Mouse (Mus musculus) heart, adult 2 months (tissue): ENCODE data around the gene Rnf185. TPM values are rescaled to one million over a fixed set of nuclear protein-coding genes. Genes with fewer than 3 reads are reported as not detected.

Source experiments
- DNase-seq, 2 experiments: peaks; one replicate each; pipeline ENCODE4 v3.0.0; 2021
- H3K27ac ChIP-seq: fragments of 200-600 bp; 2 replicates; pipeline ENCODE4 v1.8.1; 2022
- H3K27me3 ChIP-seq: fragments of 200-500 bp; 2 replicates; pipeline ENCODE4 v1.6.1; 2012; ENCODE audit warnings: mild to moderate bottlenecking, low read length, inconsistent platforms, mixed read lengths; ENCODE audit not compliant: control insufficient read depth, insufficient read depth
- H3K36me3 ChIP-seq: fragments of 200-500 bp; 2 replicates; pipeline ENCODE4 v1.6.1; 2012; ENCODE audit warnings: low read length, inconsistent platforms; ENCODE audit not compliant: control insufficient read depth, insufficient read depth
- H3K4me1 ChIP-seq: fragments of 200-500 bp; 2 replicates; pipeline ENCODE4 v1.6.1; 2011; ENCODE audit warnings: low read length; ENCODE audit not compliant: control insufficient read depth, insufficient read depth
- H3K4me3 ChIP-seq: fragments of 200-600 bp; 2 replicates; pipeline ENCODE4 v1.8.1; 2022
- H3K79me2 ChIP-seq: fragments of 200-500 bp; replicated peaks from 2 replicates; pipeline ENCODE4 v1.6.1; 2012; ENCODE audit warnings: mild to moderate bottlenecking, inconsistent platforms, low read length, moderate library complexity, mixed read lengths; ENCODE audit not compliant: control insufficient read depth, insufficient read depth
- H3K9ac ChIP-seq: fragments of 200-500 bp; 2 replicates; pipeline ENCODE4 v1.6.1; 2012; ENCODE audit warnings: low read depth, mild to moderate bottlenecking, control low read depth, inconsistent platforms, low read length, mixed read lengths
- CTCF ChIP-seq: fragments of 200-600 bp; IDR thresholded peaks from 2 replicates; pipeline ENCODE4 v1.8.1; 2022; ENCODE audit warnings: antibody characterized with exemption, mild to moderate bottlenecking, moderate library complexity
- EP300 ChIP-seq: fragments of 200-500 bp; IDR thresholded peaks from 2 replicates; pipeline ENCODE4 v1.6.1; 2011; ENCODE audit warnings: low read depth, low read length, control low read depth; ENCODE audit not compliant: insufficient read depth
- POLR2A ChIP-seq: fragments of 200-500 bp; IDR thresholded peaks from 2 replicates; pipeline ENCODE4 v1.6.1; 2011; ENCODE audit warnings: mild to moderate bottlenecking, low read depth, low read length, control low read depth; ENCODE audit not compliant: insufficient read depth
- WGBS: fragments of 180-500 bp; shearing (Covaris S2); methylation state at CpG from one replicate; pipeline ENCODE4 v1.1.7; 2018; 5-methylcytosine and 5-hydroxymethylcytosine counted together
- intact Hi-C: fragments of 180-260 bp; cut with DNase I; formaldehyde crosslinking; loops from one replicate; pipeline ENCODE4 v1.15.1; 2025
- polyA plus RNA-seq: library from polyadenylated mRNA; depleted of rRNA; stranded (reverse); fragments of >200 nt; gene quantifications from 2 replicates; pipeline ENCODE4 v1.2.3, GENCODE M21; 2012
- total RNA-seq, 2 experiments: library from RNA; stranded (reverse); gene quantifications; 2 replicates each; pipeline ENCODE4 v1.2.3; 2021

Gene Rnf185
- total and polyA plus RNA-seq, 3 experiments = 19.9 to 23.0 (median 21.6) TPM

- TF ChIP-seq EP300 (no peak), POLR2A (no peak), CTCF (no peak)
- H3K4me3 ChIP-seq = no peak overlapping the region
- no peaks in the 10 kb centered on the region for H3K36me3 ChIP-seq
- no peak for DNase-seq
- peaks cover 4% of the 10 kb centered on the region for H3K79me2 ChIP-seq
- intact Hi-C loops = no loop called here
- 91% methylated on average over 3 of the region's 3 CpGs for WGBS
- no peaks in the 10 kb centered on the region for H3K27me3 ChIP-seq
- H3K27ac ChIP-seq = no peak overlapping the region
- H3K4me1 ChIP-seq = no peaks in the 10 kb centered on the region
- no peak overlapping the region for H3K9ac ChIP-seq
Measured at GRCm38 (mm10) chr11:3431515-3431914, 20.6 kb downstream of the Rnf185 start.

GRCm38 (mm10) chr11:3428632-3429031 is 23.5 kb downstream of the Rnf185 start:
- no peak overlapping the region for H3K27ac ChIP-seq
- no peak for DNase-seq
- H3K36me3 ChIP-seq = no peaks in the 10 kb centered on the region
- WGBS = 82% methylated on average over 7 of the region's 7 CpGs
- H3K9ac ChIP-seq = no peak overlapping the region
- H3K79me2 ChIP-seq = 0 out of 2 replicates have a peak, but pooled peaks cover 1% of the 10 kb centered on the region
- no peaks in the 10 kb centered on the region for H3K27me3 ChIP-seq
- H3K4me3 ChIP-seq = no peak overlapping the region
- TF ChIP-seq POLR2A = no peak
- TF ChIP-seq EP300 = no peak
- TF ChIP-seq CTCF = no peak
- no peaks in the 10 kb centered on the region for H3K4me1 ChIP-seq
- intact Hi-C loops = no loop called here

- H3K4me3 ChIP-seq = no peak overlapping the region
- DNase-seq = no peak
- H3K27me3 ChIP-seq = no peaks in the 10 kb centered on the region
- TF ChIP-seq CTCF (no peak), POLR2A (no peak)
- no peak overlapping the region for H3K27ac ChIP-seq
- WGBS = 67% methylated on average over 3 of the region's 3 CpGs
- intact Hi-C loops = no loop called here
- no peaks in the 10 kb centered on the region for H3K36me3 ChIP-seq
- H3K9ac ChIP-seq = no peak overlapping the region
- no peaks in the 10 kb centered on the region for H3K4me1 ChIP-seq
- H3K79me2 ChIP-seq = no peaks in the 10 kb centered on the region
Measured at GRCm38 (mm10) chr11:3427697-3428230, 24.4 kb downstream of the Rnf185 start.

DNA sequence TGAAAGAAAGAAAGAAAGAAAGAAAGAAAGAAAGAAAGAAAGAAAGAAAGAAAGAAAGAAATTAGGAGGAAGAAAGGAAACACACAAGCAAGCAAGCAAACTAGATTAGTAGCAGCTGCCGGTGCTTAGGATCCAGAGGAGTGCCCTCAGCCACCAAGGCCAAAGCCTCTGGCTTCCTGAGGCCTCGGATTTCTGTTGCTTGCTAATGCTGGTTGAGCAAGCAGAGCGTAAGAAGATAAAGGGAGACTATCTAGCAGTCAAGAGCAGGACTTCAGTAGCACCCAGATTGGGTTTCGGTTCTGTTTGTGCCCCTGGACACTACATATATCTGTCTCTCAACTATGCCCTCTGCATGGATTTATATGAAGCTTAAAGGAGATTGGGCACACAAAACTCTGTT is 29.9 kb downstream of the Rnf185 start:
- Histone ChIP-seq H3K4me3 (no peak overlapping the region), H3K27me3 (no peaks in the 10 kb centered on the region), H3K9ac (no peak overlapping the region), H3K79me2 (peaks cover 1% of the 10 kb centered on the region; the same call in 1 of the 2 replicates), H3K36me3 (peaks cover 9% of the 10 kb centered on the region), H3K27ac (no peak overlapping the region), H3K4me1 (peaks cover 7% of the 10 kb centered on the region)
- TF ChIP-seq POLR2A (no peak), CTCF (no peak), EP300 (no peak)
- DNase-seq = no peak
- 77% methylated on average over 4 of the region's 4 CpGs for WGBS
- intact Hi-C loops = no loop called here

DNA sequence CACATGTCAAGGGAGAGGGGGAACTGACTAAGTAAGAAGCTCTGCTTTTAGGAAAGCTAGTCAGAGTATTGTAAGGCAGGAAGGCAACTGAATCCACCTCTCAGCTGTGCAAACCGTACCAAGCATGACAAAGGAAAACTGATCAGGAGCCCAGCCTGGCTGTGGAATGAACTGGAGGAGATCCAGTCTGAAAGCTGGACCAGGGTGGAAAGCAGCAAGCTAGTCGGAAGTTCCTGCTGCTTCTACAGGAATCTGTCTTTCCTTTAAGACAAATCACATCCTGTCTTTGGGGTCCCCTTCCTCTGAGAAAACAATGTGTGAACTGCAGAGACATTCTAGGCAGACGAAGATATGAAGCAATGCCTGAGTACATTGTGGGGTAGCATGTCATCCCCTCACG is 33.4 kb downstream of the Rnf185 start:
- peaks cover 1% of the 10 kb centered on the region; the same call in 1 of the 2 replicates for H3K79me2 ChIP-seq
- peak in 1 of 2 experiments; percentile 28 for DNase-seq
- no peaks in the 10 kb centered on the region for H3K27me3 ChIP-seq
- TF ChIP-seq CTCF = no peak
- WGBS = 33% methylated on average over 4 of the region's 4 CpGs
- intact Hi-C loops = no loop called here
- H3K27ac ChIP-seq = peak overlapping the region; percentile 45
- H3K4me1 ChIP-seq = peaks cover 7% of the 10 kb centered on the region
- no peak overlapping the region for H3K4me3 ChIP-seq
- H3K9ac ChIP-seq = no peak overlapping the region
- H3K36me3 ChIP-seq = peaks cover 12% of the 10 kb centered on the region

DNA sequence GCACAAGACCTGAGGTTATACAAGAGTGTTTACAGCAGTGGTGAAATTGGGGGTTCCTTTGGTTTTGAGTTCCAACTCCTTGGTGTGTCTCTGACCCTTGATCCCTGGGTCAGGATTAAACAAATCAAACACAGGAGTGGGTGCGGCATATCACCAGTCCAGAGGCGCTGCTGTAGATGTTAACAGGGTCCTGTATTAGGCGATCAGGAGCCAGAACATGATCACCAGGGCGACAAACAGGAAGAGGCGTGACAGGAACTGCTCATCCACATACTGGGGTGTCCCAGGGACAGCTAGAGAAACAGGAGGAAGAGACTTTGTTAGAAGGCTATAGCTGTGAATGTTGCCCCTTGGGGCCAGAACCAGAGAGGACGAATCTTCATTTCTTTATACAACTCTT is 34.4 kb downstream of the Rnf185 start:
- intact Hi-C loops = no loop called here
- no peaks in the 10 kb centered on the region for H3K27me3 ChIP-seq
- no peak overlapping the region for H3K9ac ChIP-seq
- H3K4me1 ChIP-seq = peaks cover 7% of the 10 kb centered on the region
- TF ChIP-seq EP300 (no peak), CTCF (no peak), POLR2A (no peak)
- peak overlapping the region; percentile 28; the same call in 1 of the 2 replicates for H3K27ac ChIP-seq
- peaks cover 1% of the 10 kb centered on the region; the same call in 1 of the 2 replicates for H3K79me2 ChIP-seq
- H3K4me3 ChIP-seq = no peak overlapping the region
- H3K36me3 ChIP-seq = peaks cover 12% of the 10 kb centered on the region
- WGBS = 53% methylated on average over 6 of the region's 6 CpGs
- no peak for DNase-seq

DNA sequence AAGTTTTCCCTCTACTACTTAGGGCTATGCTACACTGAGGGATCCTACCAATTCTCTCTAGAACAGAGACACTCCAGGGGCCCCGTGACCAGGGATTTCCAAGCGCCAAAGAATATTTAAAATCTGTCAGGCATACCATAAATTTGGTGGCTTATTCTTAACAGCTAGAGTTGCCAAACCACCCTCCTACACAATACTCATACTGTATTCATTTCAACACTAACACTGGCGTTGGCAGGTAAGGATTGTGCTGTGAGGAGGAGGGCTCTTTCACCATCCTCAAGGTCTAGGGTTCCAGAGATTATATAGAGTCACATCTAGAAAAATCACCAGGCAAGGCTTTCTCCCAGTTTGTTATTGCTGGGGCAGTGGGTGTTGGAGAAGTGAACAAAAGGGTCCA is 35.8 kb downstream of the Rnf185 start:
- WGBS = 94% methylated on average over 3 of the region's 3 CpGs
- H3K9ac ChIP-seq = no peak overlapping the region
- TF ChIP-seq EP300 = no peak
- TF ChIP-seq CTCF = no peak
- TF ChIP-seq POLR2A = no peak
- H3K27me3 ChIP-seq = no peaks in the 10 kb centered on the region
- DNase-seq = no peak
- intact Hi-C loops = no loop called here
- H3K27ac ChIP-seq = no peak overlapping the region
- H3K36me3 ChIP-seq = peaks cover 12% of the 10 kb centered on the region
- H3K79me2 ChIP-seq = peaks cover 1% of the 10 kb centered on the region; the same call in 1 of the 2 replicates
- no peak overlapping the region for H3K4me3 ChIP-seq
- H3K4me1 ChIP-seq = peaks cover 7% of the 10 kb centered on the region
